Mouse (Mus musculus) olfactory bulb, adult 2 months (tissue): ENCODE results near the gene Tmem189.

Experiments used
- CTCF ChIP-seq: fragments of 200-500 bp; IDR thresholded peaks from 2 replicates; pipeline ENCODE4 v1.5.1; 2012; ENCODE audit warnings: low read depth, mild to moderate bottlenecking, low read length, moderate library complexity; ENCODE audit not compliant: insufficient read depth
- POLR2A ChIP-seq: fragments of 200-500 bp; IDR thresholded peaks from 2 replicates; pipeline ENCODE4 v1.6.1; 2012; ENCODE audit warnings: mild to moderate bottlenecking, low read depth, low read length, moderate library complexity; ENCODE audit not compliant: insufficient read depth

GRCm38 (mm10) chr2:167599195-167599594 lies 90.4 kb downstream of the Tmem189 start:
- no peak for TF ChIP-seq CTCF
- no peak for TF ChIP-seq POLR2A
